Comparison of ENCODE assay signal across 9 mouse cellular contexts in genomic region chr5:105817248-105817976, GRCm38 (mm10). TPM values are rescaled to one million over a fixed set of nuclear protein-coding genes. Genes with fewer than 3 reads are reported as not detected.
A peak's percentile ranks its signal among the peaks of the same experiment; 100 is the strongest.
DNase-seq lines count a peak whose midpoint lies in the region; ATAC-seq and TF ChIP-seq lines count a peak whose summit lies in the region.
"Had no signal": no experiment of that assay in that cellular context is flagged by ENCODE, and none has a peak within 500 bp of the region (broad histone marks: within the 10 kb centered on the region; RNA-seq: fewer than 3 reads in every experiment).

No protein-coding gene starts in this region.

- no peaks in the 10 kb centered on the region for H3K27me3 ChIP-seq in midbrain, embryonic 16.5 days (ENCODE audit: control insufficient read depth, insufficient read depth, low read depth, low read length)
- no peaks in the 10 kb centered on the region for H3K27me3 ChIP-seq in midbrain, embryonic 15.5 days (replicated peaks)
- no peaks in the 10 kb centered on the region for H3K27me3 ChIP-seq in forebrain, embryonic 15.5 days

- H3K4me3 ChIP-seq in gastrocnemius, adult 2 months = no peak overlapping the region
- no peak overlapping the region for H3K4me3 ChIP-seq in midbrain, embryonic 16.5 days (ENCODE audit: low read depth, low read length)
- no peak overlapping the region for H3K4me3 ChIP-seq in midbrain, embryonic 15.5 days
- no peak overlapping the region for H3K4me3 ChIP-seq in forebrain, embryonic 15.5 days

- H3K9me3 ChIP-seq in midbrain, embryonic 16.5 days (replicated peaks; ENCODE audit: control insufficient read depth, low read length, poor library complexity, severe bottlenecking) = peaks cover 4% of the 10 kb centered on the region; the same call in 1 of the 2 replicates
- H3K9me3 ChIP-seq in midbrain, embryonic 15.5 days = peaks cover 15% of the 10 kb centered on the region
- 0 out of 2 replicates have a peak, but pooled peaks cover 7% of the 10 kb centered on the region for H3K9me3 ChIP-seq in forebrain, embryonic 15.5 days

- 0 out of 2 replicates have a peak, but pooled peaks have one; percentile 34 for ATAC-seq in midbrain, embryonic 16.5 days
- ATAC-seq in midbrain, embryonic 15.5 days (replicated peaks) = no peak
- peak; percentile 46; the same call in 1 of the 2 replicates for ATAC-seq in forebrain, embryonic 15.5 days (replicated peaks)

- intact Hi-C loops in gastrocnemius, adult 2 months (cut with DNase I) = no loop called here
- intact Hi-C loops in gastrocnemius, postnatal 36 days (cut with DNase I) = no loop called here

- 78% methylated on average over 9 of the region's 9 CpGs for WGBS in midbrain, embryonic 16.5 days
- WGBS in midbrain, embryonic 15.5 days = 74% methylated on average over 9 of the region's 9 CpGs
- 53% methylated on average over 9 of the region's 9 CpGs for WGBS in forebrain, embryonic 15.5 days

- H3K27ac ChIP-seq in gastrocnemius, adult 2 months = no peak overlapping the region
- H3K27ac ChIP-seq in midbrain, embryonic 16.5 days (ENCODE audit: low read length) = no peak overlapping the region
- no peak overlapping the region for H3K27ac ChIP-seq in midbrain, embryonic 15.5 days
- peak overlapping the region; percentile 21; the same call in 1 of the 2 replicates for H3K27ac ChIP-seq in forebrain, embryonic 15.5 days (replicated peaks)
- H3K27ac ChIP-seq: macrophage had no signal

- DNase-seq in gastrocnemius, adult 2 months = peak; percentile 76
- no peak for DNase-seq in gastrocnemius, postnatal 36 days
- DNase-seq in lung, postnatal 10 days = peak; percentile 50
- no peak for DNase-seq in T-cell, adult 2 months (ENCODE audit: low spot score)
- no peak for DNase-seq in embryo, embryonic 11 days

- no peak overlapping the region for H3K9ac ChIP-seq in midbrain, embryonic 16.5 days (ENCODE audit: low read depth, low read length)
- H3K9ac ChIP-seq in midbrain, embryonic 15.5 days = no peak overlapping the region
- H3K9ac ChIP-seq in forebrain, embryonic 15.5 days (replicated peaks) = no peak overlapping the region

- peaks cover 7% of the 10 kb centered on the region; the same call in 1 of the 2 replicates for H3K4me1 ChIP-seq in midbrain, embryonic 16.5 days (ENCODE audit: control insufficient read depth, insufficient read depth, low read length)
- H3K4me1 ChIP-seq in midbrain, embryonic 15.5 days = peaks cover 16% of the 10 kb centered on the region; the same call in 1 of the 2 replicates
- H3K4me1 ChIP-seq in forebrain, embryonic 15.5 days = peaks cover 23% of the 10 kb centered on the region

- H3K36me3 ChIP-seq in midbrain, embryonic 16.5 days (ENCODE audit: control insufficient read depth, insufficient read depth, low read length) = peaks cover 18% of the 10 kb centered on the region
- peaks cover 19% of the 10 kb centered on the region for H3K36me3 ChIP-seq in midbrain, embryonic 15.5 days (replicated peaks)
- H3K36me3 ChIP-seq in forebrain, embryonic 15.5 days = peaks cover 18% of the 10 kb centered on the region

- no peak for TF ChIP-seq CTCF in gastrocnemius, adult 2 months (IDR thresholded peaks at IDR 0.05)

- no peak overlapping the region for H3K4me2 ChIP-seq in midbrain, embryonic 16.5 days (ENCODE audit: low read length)
- H3K4me2 ChIP-seq in midbrain, embryonic 15.5 days = no peak overlapping the region
- H3K4me2 ChIP-seq in forebrain, embryonic 15.5 days (replicated peaks) = no peak overlapping the region

RNA-seq across cellular contexts. Expression of gene Zfp326, which starts 59.0 kb away (rescaled TPM):
- 10 to 100 TPM in 1 of 2 experiments, 1 to 10 TPM in 1; 9.8 to 10.6 TPM for total RNA-seq in gastrocnemius, adult 2 months (2021)
- 1 to 10 TPM; 6.2 to 9.5 TPM for total RNA-seq in gastrocnemius, postnatal 36 days (2021)
- polyA plus RNA-seq in midbrain, embryonic 16.5 days (2015; fragmentation: Nextera tagmentation; extraction: Ambion mirVana) = 40.6 and 51.2 TPM in 2 replicates
- 44.3 and 53.0 TPM in 2 replicates for polyA plus RNA-seq in midbrain, embryonic 15.5 days (2015; fragmentation: Nextera tagmentation; extraction: Ambion mirVana)
- 55.3 and 57.8 TPM in 2 replicates for polyA plus RNA-seq in forebrain, embryonic 15.5 days (2015; fragmentation: Nextera tagmentation; extraction: Ambion mirVana)

Comparison
In these comparisons a context has a peak if more than half of its experiments do, and no peak if none do; other contexts are left out.
1. DNase-seq: peak in gastrocnemius, adult 2 months (single experiment) and lung, postnatal 10 days (single experiment); none in gastrocnemius, postnatal 36 days (0 of 2), T-cell, adult 2 months (single experiment) and embryo, embryonic 11 days (single experiment).